Mouse (Mus musculus) mouse embryonic stem cell (cell line): Measurements from ENCODE around the gene Hoxa5.

Experiments
- in situ Hi-C, 2 experiments: fragments of 300-500 bp; cut with MboI; formaldehyde crosslinking; loops; 1 replicate in 1 of 2; 3 replicates in 1 of 2; pipeline ENCODE4 v1.14.3; 2019 to 2020; ENCODE audit warnings: low sequenced_read_pairs in 2 of 2, low pct_unique_long_range_greater_than_20kb in 1 of 2, mixed read lengths in 1 of 2; ENCODE audit not compliant: unreplicated experiment in 1 of 2

The Hoxa5 gene

GRCm38 (mm10) chr6:52231885-52232567 lies 27.6 kb upstream of the Hoxa5 start:
- in situ Hi-C loops, result loop anchor here in 1 of 2 experiments (25.0 kb wide), 1 partner anchor 1045 kb away; no protein-coding TSS in a partner anchor

DNA sequence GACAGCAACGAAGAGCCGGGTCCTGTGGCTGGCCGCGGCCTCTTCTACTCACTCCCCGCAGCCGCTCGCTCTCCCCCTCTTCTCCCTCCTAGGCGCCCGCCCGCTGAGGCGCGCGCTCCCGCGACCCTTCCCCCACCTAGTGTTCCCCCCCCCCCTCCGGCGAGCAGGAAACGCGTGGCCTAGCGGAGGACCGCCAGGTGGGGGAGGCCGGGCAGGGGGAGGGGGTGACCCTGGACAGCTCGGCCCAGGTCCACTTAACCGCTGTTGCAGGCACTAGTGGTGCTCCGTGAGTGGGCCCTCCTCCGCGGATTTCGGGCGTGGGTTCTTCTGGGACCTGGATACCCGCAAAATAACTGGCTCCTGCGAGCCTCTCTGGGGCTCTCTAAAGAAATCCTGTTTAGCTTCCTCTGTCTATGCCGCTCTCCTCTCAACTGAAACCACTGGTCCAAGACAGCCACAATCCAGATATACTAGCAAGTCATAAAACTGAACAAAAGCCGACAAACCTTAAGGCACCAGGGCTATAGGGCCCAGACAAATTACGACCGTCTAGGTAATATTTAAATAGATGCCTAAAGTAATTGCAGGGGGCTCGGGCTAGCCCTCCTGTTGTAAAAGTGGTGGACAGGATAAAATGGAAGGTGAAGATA lies 26.3 kb upstream of the Hoxa5 start, which contains the start of gene Hoxa9:
TSS of gene Hoxa9 (minus strand) at position 574 of the 650 bp plus-strand sequence.
- in situ Hi-C loops, result loop anchor here in 1 of 2 experiments (25.0 kb wide), 1 partner anchor 1043 kb away; no protein-coding TSS in a partner anchor

DNA sequence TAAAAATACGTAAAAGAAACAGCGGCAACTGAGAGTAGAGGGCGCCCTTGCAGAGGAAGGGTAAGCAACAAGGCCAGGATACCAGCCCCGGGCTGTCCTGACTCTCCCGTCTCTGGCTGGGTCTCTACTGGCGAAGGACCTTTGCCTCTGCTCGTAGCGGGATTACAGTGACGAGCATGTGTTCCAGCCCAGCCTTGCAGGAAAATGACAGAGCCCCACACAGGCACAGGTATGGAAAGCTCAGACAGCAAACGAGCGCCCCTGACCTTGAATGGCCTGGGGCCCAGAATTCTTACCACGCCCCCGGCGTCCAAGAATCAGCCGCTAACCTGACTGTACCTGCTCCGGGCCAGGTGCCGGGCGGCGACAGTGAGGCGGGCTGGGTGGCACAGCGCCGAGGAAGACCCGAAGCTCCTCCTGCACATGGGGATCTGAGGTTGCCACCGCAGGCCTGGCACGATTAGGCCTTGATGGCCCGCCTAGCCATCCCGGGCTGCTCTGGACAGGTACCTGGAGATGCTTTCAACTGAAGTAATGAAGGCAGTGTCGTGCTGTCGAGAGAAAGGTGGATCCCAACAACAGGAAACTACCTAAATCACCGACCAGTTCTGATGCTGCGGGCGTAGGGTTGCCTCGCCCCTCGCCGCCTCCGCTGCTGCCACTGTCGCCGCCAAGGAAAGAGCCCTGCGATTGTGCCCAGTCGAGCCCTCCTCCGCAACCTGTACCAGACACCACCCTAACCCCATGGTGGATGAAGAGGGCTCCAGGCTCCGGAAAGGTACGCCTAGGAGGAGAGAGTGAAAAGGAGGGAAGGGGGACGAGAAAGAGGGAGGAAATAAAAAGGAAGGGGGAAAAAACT lies 25.4 kb upstream of the Hoxa5 start:
- in situ Hi-C loops, result loop anchor here (10.0 to 25.0 kb wide), 3 partner anchors 445 to 1042 kb away; no protein-coding TSS in a partner anchor

DNA sequence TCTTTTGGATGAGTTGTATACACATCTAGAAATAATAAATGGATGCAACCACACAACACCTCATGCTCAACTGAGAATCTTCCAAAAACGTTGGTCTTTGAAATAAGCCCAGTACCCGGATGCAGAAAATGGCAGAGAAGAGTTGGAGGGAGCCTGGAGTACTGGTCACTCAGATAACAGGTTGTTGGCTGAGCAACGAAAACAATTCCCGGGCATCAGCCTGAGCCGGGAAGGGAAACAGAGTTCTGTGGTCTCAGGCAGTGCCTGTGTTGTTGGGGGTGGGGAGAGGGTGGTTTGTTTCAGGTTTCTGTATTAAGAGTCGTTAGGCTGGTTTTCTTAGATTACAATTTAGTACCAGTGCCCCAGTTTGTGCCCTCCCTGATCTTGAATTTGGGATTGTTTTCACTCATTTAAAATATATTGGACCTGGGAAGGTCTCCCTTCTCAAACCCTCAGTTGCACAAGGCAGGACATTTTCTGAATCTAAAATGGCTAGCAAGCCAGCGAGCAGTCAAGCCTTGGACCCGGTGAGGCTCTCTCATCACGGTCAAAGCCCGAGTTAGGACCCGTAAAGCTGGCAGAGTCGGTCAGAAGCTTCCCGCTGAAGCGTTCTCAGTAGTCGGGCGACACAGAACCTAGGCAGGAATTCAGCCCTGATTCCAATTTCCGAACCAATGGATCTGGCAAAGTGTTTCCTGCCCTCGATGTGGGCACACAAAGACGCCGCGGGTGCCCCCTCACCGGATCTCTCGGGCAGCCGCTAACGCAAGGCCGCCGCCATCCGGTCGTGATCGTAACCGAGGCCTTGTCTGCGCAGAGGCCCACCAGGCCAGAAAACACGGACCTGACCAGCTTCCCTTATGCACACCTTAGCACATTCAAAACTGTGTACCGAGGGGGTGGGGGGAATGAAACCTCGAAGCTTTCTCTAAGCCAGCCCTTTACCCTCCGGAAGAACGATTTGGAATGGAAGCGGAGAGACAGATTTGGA lies 24.4 kb upstream of the Hoxa5 start:
- in situ Hi-C loops, result loop anchor here (10.0 to 25.0 kb wide), 3 partner anchors 444 to 1041 kb away; no protein-coding TSS in a partner anchor

- in situ Hi-C loops, result loop anchor here (10.0 to 25.0 kb wide), 3 partner anchors 443 to 1040 kb away; no protein-coding TSS in a partner anchor
Measured at GRCm38 (mm10) chr6:52227470-52228222, 23.3 kb upstream of the Hoxa5 start.

DNA sequence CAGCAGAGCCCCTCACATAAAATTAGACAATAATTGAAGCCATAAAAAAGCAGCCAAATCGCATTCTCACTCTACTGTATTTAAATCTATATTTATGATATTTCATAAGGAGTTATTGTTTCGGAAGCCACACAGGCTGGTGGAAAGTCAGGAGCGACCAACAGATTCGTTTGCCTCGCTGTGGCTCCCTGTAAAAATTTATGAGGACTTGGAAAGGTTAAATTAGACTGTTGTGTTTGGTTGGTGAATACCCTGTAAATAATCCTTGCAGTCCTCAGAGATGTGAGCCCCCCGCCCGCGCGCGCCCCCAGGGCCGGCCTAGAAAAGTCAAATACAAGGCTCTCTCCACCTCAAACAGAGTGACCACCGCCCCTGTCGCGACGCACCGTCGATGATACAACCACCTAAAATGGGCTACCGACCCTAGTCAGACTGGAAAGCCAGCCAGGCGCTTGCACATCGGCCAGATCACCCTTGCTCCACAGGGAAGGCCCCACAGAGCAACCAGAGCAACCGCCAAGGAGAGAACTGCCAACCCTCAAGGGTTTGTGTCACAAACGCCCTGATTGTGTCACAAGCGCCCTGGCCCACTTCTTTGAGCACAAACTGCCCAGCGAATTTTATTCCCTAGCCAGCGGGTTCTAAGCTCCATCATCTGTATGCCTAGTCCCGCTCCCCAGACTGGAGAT lies 22.3 kb upstream of the Hoxa5 start:
- in situ Hi-C loops, result loop anchor here (10.0 to 25.0 kb wide), 3 partner anchors 442 to 1039 kb away; no protein-coding TSS in a partner anchor

DNA sequence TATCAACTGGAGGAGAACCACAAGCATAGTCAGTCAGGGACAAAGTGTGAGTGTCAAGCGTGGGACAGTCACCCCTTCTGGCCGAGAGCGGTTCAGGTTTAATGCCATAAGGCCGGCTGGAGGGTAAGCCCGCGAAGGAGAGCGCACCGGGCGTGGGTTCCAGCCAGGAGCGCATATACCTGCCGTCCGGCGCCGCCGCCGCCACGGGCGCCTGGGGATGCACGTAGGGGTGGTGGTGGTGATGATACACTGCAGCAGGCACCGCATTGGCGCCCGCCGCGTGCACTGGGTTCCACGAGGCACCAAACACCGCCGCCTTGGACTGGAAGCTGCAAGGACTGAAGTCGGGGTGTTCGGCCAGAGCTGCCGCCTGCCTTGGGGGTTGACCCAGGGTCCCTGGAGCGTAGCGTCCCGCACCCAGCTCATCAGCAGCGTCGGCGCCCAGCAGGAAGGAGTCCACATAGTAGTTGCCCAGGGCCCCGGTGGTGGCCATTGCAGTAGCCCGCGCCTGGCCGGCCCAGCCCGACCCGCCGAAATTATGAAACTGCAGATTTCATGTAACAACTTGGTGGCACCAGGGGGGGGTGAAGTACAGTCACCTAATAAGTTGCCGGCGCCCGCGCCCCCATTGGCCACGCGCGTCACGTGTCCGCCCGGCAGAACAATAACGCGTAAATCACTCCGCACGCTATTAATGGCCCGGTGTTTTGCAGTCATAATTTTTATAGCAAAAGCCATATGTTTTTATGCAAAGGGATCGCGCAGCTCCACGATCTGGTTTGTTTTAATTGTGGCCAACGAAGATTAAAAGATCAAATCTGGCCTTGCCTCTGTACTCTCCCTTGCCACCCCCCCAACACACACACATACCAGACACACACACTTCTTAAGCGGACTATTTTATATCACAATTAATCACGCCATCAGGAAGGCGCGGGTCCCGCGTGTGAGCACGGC lies 21.5 kb upstream of the Hoxa5 start:
- in situ Hi-C loops, result loop anchor here (10.0 to 25.0 kb wide), 3 partner anchors 441 to 1039 kb away; no protein-coding TSS in a partner anchor

- in situ Hi-C loops, result loop anchor here (5.0 to 25.0 kb wide), 5 partner anchors 363 to 1038 kb away; no protein-coding TSS in a partner anchor
Measured at GRCm38 (mm10) chr6:52224895-52225611, 20.7 kb upstream of the Hoxa5 start.

DNA sequence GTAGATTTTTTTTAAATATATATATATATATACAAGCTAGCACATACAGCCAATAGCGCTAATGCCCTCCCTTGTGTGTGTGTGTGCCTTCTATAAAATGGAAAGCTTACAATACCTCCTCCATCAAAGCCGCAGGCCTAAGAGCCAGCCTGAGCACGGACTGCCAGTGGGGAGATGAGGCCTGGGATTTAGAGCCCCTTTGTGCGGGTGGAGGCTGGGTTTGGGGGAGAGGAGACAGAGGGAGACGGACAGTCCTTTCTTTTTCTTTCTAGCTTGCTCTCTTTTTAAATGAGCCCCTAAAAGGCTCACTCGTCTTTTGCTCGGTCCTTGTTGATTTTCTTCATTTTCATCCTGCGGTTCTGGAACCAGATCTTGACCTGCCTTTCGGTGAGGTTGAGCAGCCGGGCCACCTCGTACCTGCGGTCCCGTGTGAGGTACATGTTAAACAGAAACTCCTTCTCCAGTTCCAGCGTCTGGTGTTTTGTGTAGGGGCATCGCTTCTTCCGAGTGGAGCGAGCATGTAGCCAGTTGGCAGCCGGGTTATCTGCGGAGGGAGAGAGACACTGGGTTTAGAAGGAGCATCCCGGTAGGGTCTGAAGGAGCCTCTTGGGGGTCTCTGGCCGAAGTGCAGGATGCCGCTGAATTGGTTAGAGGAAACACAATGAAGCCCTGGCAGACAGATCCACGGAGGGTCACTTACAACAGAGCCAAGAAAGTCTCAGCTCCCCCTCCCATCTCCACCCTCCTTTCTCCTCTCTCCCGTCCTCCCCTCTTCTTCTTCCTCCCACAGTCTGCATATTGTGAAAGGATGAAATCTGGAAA lies 19.8 kb upstream of the Hoxa5 start:
- in situ Hi-C loops, result loop anchor here (5.0 to 25.0 kb wide), 5 partner anchors 362 to 1037 kb away; no protein-coding TSS in a partner anchor

DNA sequence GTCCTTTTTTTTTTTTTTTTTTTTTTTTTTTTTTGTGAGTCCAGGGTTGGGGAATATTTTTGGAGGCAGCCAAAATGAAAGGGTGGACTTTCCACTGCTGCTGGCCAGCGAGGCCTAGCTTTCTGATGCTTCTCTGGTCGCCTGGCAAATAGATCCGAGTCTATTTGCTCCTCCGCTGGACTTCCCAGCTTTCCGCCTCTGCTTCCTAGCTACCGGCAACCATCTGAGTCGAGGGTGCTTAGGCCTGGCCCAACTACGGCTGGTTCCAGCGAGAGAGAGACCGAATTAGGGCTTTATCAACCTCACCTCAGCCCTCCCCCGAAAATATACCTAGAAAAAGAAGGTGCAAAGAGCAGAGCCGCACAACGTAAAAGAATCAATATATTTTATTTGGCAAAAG lies 18.3 kb upstream of the Hoxa5 start:
- in situ Hi-C loops, result loop anchor here (5.0 to 25.0 kb wide), 5 partner anchors 360 to 1035 kb away; no protein-coding TSS in a partner anchor

- in situ Hi-C loops, result loop anchor here (5.0 to 25.0 kb wide), 5 partner anchors 360 to 1035 kb away; no protein-coding TSS in a partner anchor
Measured at GRCm38 (mm10) chr6:52221993-52222685, 17.8 kb upstream of the Hoxa5 start.

- in situ Hi-C loops, result loop anchor here (5.0 to 25.0 kb wide), 5 partner anchors 359 to 1034 kb away; no protein-coding TSS in a partner anchor
Measured at GRCm38 (mm10) chr6:52221337-52221992, 17.1 kb upstream of the Hoxa5 start, which contains the start of gene Hoxa7. TSS of gene Hoxa7 (minus strand) at chr6:52221854.
